Mouse (Mus musculus): ENCODE data around the gene Supt6. TPM values are rescaled to one million over a fixed set of nuclear protein-coding genes. Genes with fewer than 3 reads are reported as not detected.

The Supt6 gene
- total RNA-seq, 2 experiments from 2014 or later, result 21.3 to 22.2 TPM

DNA sequence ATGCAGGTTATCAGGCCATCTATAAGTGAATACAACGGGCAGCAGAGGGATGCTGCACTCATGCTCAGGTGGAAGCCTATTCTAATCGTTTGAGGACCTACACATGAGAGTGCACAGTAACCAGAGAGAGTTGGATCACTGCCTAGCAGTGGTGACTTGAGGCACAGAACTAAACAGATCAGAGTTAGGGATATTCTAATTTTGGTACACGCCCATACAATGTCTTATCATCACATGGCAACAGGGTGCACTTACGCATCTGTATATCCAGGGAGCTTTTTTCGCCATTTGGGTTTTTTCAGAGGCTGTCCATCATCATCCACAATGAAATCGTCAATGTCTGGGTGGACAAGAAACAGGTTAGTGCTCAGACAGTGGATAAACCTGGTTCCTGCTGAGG is 14.3 kb downstream of the Supt6 start:
- no peak for ATAC-seq (replicated peaks; ENCODE audit: low FRiP score, poor library complexity, severe bottlenecking)

GRCm38 (mm10) chr11:78223586-78223985 is 22.2 kb downstream of the Supt6 start:
- ATAC-seq (replicated peaks; ENCODE audit: low FRiP score, poor library complexity, severe bottlenecking), result no peak

DNA sequence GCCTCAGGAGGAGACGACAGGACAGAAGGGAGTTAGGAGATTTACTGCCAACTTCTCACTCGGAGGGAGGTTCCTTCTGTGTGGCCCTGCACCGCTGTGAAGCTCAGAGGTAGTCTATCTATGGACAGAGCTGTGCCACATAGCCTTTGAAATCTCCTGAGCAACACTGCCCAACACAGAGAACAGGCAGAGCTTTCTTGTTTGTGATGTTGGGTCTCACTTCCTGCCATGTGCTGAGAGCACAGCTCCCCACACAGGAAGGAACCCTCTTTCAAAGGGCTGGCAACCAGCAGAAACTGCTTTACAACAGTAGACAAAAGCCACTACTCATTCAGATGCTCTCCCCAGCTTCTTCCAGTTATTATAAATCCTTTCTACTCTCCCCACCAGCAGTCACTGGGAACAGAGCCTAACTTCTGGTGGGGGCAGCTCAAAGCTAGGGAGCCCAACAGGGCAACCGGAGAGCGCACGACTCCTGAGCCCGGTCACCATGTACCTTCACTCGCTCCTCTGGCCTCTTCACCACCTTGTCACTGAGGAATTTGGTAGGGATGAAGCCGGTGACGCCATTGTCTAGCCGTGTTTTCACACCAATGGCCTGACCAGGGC is 30.0 kb downstream of the Supt6 start:
- ATAC-seq (replicated peaks; ENCODE audit: low FRiP score, poor library complexity, severe bottlenecking), result no peak

GRCm38 (mm10) chr11:78213086-78213817 is 32.5 kb downstream of the Supt6 start:
- ATAC-seq (replicated peaks; ENCODE audit: low FRiP score, poor library complexity, severe bottlenecking), result no peak

GRCm38 (mm10) chr11:78211513-78211912 is 34.3 kb downstream of the Supt6 start:
- no peak for ATAC-seq (replicated peaks; ENCODE audit: low FRiP score, poor library complexity, severe bottlenecking)

DNA sequence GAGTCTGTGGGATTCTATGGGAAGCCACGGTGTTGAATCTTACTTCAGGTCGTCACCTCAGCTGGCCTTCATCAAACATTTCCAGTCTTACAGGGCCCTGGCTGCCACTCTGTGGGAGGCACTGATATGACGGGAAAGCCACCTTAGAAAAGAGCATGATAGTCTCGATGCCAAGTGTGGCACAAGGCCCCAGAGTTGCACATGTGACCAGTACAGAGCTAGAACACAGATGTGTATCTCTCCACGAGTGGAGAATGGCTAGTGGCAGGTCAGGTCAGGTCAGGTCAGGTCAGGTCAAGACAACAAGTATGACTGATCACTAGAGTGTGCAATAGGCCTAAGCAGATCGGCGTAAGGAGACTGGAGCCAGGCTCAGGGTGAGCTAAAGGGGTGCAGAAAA is 35.2 kb downstream of the Supt6 start:
- ATAC-seq (replicated peaks; ENCODE audit: low FRiP score, poor library complexity, severe bottlenecking), result no peak; the same call in 1 of the 2 replicates

- no peak for ATAC-seq (replicated peaks; ENCODE audit: low FRiP score, poor library complexity, severe bottlenecking)
These were observed 35.9 kb downstream of the Supt6 start for GRCm38 (mm10) chr11:78209886-78210285.

DNA sequence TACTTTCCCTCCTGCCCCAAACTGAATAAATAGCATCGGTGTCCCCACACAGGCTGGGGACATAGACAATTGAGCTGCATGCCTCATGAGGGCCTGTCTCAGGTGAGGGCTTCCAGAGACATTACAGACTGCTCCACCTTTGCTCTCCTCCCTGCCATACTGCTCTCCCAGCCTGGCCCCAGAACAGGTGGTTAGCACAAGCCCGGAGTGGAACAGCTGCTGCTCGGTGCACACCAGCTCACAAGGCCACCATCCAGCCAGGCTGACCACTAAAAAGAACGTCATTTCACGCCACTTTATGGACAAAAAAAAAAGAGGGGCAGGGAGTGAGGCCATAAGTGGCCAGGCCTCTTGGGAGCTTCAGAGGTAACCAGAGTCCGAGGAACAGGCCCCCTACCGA is 38.6 kb downstream of the Supt6 start:
- no peak for ATAC-seq (replicated peaks; ENCODE audit: low FRiP score, poor library complexity, severe bottlenecking)

GRCm38 (mm10) chr11:78205361-78206206 is 40.2 kb downstream of the Supt6 start:
- no peak for ATAC-seq (replicated peaks; ENCODE audit: low FRiP score, poor library complexity, severe bottlenecking)

DNA sequence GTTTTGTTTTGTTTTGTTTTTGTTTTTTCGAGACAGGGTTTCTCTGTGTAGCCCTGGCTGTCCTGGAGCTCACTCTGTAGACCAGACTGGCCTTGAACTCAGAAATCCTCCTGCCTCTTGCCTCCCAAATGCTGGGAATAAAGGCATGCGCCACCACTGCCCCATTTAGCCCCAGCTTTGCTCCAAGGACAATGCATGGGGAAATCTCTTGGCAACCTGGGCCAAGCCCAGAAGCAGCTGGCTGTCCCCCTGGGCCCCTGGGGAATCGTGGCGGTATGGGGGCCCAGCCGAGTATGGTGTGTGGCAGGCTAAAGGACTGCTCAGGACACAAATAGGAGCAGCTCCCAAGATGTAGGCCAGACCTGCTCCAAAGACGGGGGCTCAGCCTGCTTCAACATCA is 41.5 kb downstream of the Supt6 start:
- no peak for ATAC-seq (replicated peaks; ENCODE audit: low FRiP score, poor library complexity, severe bottlenecking)

- ATAC-seq (replicated peaks; ENCODE audit: low FRiP score, poor library complexity, severe bottlenecking), result no peak
These were observed 43.4 kb downstream of the Supt6 start for GRCm38 (mm10) chr11:78202372-78202771.

- peak; percentile 28; the same call in 1 of the 2 replicates for ATAC-seq (replicated peaks; ENCODE audit: low FRiP score, poor library complexity, severe bottlenecking)
These were observed 50.5 kb downstream of the Supt6 start for GRCm38 (mm10) chr11:78195101-78195863.

GRCm38 (mm10) chr11:78194411-78195100 is 51.2 kb downstream of the Supt6 start:
- peak; percentile 85 for ATAC-seq (replicated peaks; ENCODE audit: low FRiP score, poor library complexity, severe bottlenecking)

DNA sequence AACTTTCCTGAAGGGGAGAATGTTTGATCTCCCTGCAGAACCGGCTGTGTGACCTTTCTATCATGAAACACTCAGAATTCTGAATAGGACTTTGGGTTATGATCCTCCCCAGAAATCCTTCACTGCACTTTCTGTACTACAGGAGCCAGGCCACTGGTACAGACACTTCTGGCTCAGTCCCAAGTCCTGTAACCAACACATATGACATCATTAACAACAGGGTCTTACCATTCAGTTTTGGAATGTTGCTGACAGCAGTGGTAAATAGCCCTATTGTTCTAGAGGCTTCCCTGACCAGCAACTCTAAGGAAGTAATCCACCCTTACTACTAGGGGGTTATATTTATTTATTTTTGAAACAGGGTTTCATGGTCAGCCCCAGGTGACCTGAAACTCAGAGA is 52.7 kb downstream of the Supt6 start, which contains the start of gene Proca1:
Proca1 (plus strand) TSS at position 280 of the 400 bp plus-strand sequence.
- ATAC-seq (replicated peaks; ENCODE audit: low FRiP score, poor library complexity, severe bottlenecking), result no peak

GRCm38 (mm10) chr11:78190041-78190440 is 55.7 kb downstream of the Supt6 start:
- no peak for ATAC-seq (replicated peaks; ENCODE audit: low FRiP score, poor library complexity, severe bottlenecking)

GRCm38 (mm10) chr11:78189234-78190040 is 56.4 kb downstream of the Supt6 start:
- ATAC-seq (replicated peaks; ENCODE audit: low FRiP score, poor library complexity, severe bottlenecking), result no peak

DNA sequence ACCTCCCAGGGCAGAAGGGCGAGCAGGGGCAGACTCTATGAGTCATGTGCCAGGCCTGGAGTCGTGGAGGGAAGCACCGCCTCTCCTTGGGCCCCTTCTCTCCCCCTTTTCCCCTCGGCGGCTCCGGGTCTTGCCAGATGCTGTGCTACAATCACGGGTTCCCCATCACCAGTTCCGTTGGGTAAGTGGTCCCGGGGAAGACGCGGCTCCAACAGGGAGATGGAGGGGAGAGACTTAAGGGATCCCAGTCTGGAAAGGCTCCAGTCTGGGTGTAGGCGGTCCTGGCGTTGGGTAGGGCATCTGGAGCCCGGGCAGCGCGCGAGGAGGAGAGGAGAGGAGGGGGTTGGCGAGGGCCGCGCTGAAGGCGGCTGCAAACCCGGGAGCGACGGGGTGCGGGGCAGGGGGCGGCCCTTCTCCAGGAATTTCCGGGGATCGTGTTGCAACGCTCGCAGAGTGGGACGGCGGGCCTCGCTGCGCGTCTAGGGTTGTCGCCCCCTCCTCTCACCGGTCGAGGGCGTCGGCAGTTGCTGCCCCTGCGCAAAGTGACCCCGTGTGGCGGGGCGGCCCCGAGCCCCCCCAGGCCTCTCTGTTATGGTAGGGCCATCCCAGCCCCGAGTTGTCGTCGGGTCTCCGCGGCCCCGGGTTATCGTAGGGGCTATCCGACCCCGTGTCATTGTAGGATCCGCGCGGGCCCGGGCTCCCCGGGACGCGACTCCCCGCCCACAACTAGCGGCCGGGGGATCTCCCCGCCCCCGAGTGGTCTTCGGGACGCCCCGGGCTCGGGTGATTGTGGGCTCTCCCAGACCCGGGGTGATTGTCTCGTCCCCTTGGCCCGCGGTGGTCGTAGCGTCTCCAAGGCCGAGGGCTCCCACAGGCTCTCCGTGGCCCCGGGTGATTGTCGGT is 57.2 kb downstream of the Supt6 start, which contains the start of gene Rab34:
Rab34 (plus strand) TSS at position 100 of the 903 bp plus-strand sequence.
- ATAC-seq (replicated peaks; ENCODE audit: low FRiP score, poor library complexity, severe bottlenecking), result no peak

Data from erythroid progenitor cell, adult 5-6 weeks (primary cell).